1 mouse cellular context compared by ENCODE assay signal in the genomic region with DNA sequence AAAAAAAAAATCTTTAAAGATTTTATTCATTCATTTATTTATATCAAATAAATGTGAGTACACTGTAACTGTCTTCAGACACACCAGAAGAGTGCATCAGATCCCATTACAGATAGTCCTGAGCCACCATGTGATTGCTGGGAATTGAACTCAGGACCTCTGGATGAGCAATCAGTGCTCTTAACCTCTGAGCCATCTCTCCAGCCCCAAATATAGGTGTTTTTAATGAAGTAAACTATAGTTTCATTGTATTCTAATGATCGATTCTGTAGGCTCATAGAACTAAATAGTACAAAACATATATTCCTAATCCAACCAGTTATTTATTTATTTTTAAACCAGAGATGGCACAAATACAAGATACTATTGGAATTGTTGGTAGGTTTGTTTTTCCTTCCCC.
TF ChIP-seq lines count a peak whose summit lies in the region.

No protein-coding gene starts in this region.

TF ChIP-seq in MEL, 35 proteins besides CTCF, POLR2A, EP300 and RAD21:
- no peak for TF ChIP-seq ZNF384 (IDR thresholded peaks at IDR 0.05; ENCODE audit: low read depth, low read length)
- peak; percentile 92 for TF ChIP-seq TBP (IDR thresholded peaks at IDR 0.05; ENCODE audit: low read depth, low read length)
- no peak for TF ChIP-seq USF2 (IDR thresholded peaks at IDR 0.05; ENCODE audit: borderline replicate concordance in 1 of 2, insufficient read depth in 1 of 2, low read depth in 1 of 2, low read length in 2 of 2)
- TF ChIP-seq SIN3A (IDR thresholded peaks at IDR 0.05; ENCODE audit: low read length), result no peak
- TF ChIP-seq CHD2 (IDR thresholded peaks at IDR 0.05; ENCODE audit: low read length), result no peak
